Mouse (Mus musculus): ENCODE data around the gene Ctrb1.

Ctrb1 gene

GRCm38 (mm10) chr8:111690960-111691445, at the start of gene Ctrb1:
Gene Ctrb1 (minus strand): TSS chr8:111691010.
- DNase-seq (ENCODE audit: low read depth, low spot score): no peak

- DNase-seq (ENCODE audit: low read depth, low spot score): no peak
These were observed 49.5 kb upstream of the Ctrb1 start for GRCm38 (mm10) chr8:111740301-111740711.

- peak; percentile 79 for DNase-seq (ENCODE audit: low read depth, low spot score)
These were observed 48.8 kb upstream of the Ctrb1 start for GRCm38 (mm10) chr8:111739604-111740003.

- no peak for DNase-seq (ENCODE audit: low read depth, low spot score)
These were observed 48.1 kb upstream of the Ctrb1 start for GRCm38 (mm10) chr8:111738867-111739266.

- no peak for DNase-seq (ENCODE audit: low read depth, low spot score)
These were observed 45.5 kb upstream of the Ctrb1 start for GRCm38 (mm10) chr8:111736321-111736720.

- DNase-seq (ENCODE audit: low read depth, low spot score): no peak
These were observed 45.0 kb upstream of the Ctrb1 start for GRCm38 (mm10) chr8:111735791-111736190.

- DNase-seq (ENCODE audit: low read depth, low spot score): no peak
These were observed 44.5 kb upstream of the Ctrb1 start for GRCm38 (mm10) chr8:111735335-111735761.

GRCm38 (mm10) chr8:111734244-111734960, 43.6 kb upstream of the Ctrb1 start:
- DNase-seq (ENCODE audit: low read depth, low spot score): no peak

GRCm38 (mm10) chr8:111733581-111734243, 42.9 kb upstream of the Ctrb1 start:
- DNase-seq (ENCODE audit: low read depth, low spot score): peak; percentile 57

- DNase-seq (ENCODE audit: low read depth, low spot score): no peak
These were observed 41.7 kb upstream of the Ctrb1 start for GRCm38 (mm10) chr8:111732406-111733085.

- DNase-seq (ENCODE audit: low read depth, low spot score): peak; percentile 93
These were observed 41.2 kb upstream of the Ctrb1 start for GRCm38 (mm10) chr8:111732004-111732403.

GRCm38 (mm10) chr8:111731231-111731977, 40.6 kb upstream of the Ctrb1 start:
- DNase-seq (ENCODE audit: low read depth, low spot score): peak; percentile 82

GRCm38 (mm10) chr8:111729233-111730170, 38.7 kb upstream of the Ctrb1 start:
- DNase-seq (ENCODE audit: low read depth, low spot score): no peak

- no peak for DNase-seq (ENCODE audit: low read depth, low spot score)
These were observed 37.7 kb upstream of the Ctrb1 start for GRCm38 (mm10) chr8:111728481-111728880.

- no peak for DNase-seq (ENCODE audit: low read depth, low spot score)
These were observed 36.7 kb upstream of the Ctrb1 start for GRCm38 (mm10) chr8:111727553-111727952.

- DNase-seq (ENCODE audit: low read depth, low spot score): no peak
These were observed 35.5 kb upstream of the Ctrb1 start for GRCm38 (mm10) chr8:111726102-111726900.

GRCm38 (mm10) chr8:111725341-111725740, 34.5 kb upstream of the Ctrb1 start:
- DNase-seq (ENCODE audit: low read depth, low spot score): no peak

GRCm38 (mm10) chr8:111720115-111720544, 29.3 kb upstream of the Ctrb1 start:
- no peak for DNase-seq (ENCODE audit: low read depth, low spot score)

- no peak for DNase-seq (ENCODE audit: low read depth, low spot score)
These were observed 28.1 kb upstream of the Ctrb1 start for GRCm38 (mm10) chr8:111718937-111719336.

- peak; percentile 36 for DNase-seq (ENCODE audit: low read depth, low spot score)
These were observed 27.1 kb upstream of the Ctrb1 start for GRCm38 (mm10) chr8:111717866-111718265.

Measured in ZHBTc4 (cell line).